Mouse (Mus musculus) retina, postnatal 1 day (tissue): Measurements from ENCODE around the gene Twnk.
"Not testable (repeated sequence)": the region's sequence is repeated elsewhere in the genome, so short reads cannot be mapped to it uniquely, and the experiment has no call there.

ENCODE experiments used
- DNase-seq: peaks from one replicate; pipeline ENCODE4 v3.0.0-alpha.2; 2012

The Twnk gene

DNA sequence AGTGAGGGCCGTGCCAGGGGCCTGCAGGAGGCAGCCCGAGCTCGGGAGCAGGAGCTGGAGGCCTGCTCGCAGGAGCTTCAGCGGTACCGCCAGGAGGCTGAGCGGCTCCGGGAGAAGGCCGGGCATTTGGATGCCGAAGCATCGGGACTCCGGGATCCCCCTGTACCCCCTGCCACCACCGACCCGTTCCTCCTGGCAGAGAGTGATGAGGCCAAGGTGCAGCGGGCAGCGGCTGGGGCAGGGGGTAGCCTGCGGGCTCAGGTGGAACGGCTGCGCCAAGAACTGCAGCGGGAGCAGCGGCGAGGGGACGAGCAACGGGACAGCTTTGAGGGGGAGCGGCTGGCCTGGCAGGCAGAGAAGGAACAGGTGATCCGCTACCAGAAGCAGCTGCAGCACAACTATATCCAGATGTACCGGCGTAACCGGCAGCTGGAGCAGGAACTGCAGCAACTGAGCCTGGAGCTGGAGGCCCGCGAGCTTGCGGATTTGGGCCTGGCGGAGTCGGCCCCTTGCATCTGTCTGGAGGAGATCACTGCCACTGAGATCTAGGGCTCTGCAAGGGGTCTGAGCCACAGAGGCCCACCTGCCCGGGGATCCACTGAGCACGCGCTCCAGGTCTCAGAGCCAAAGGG lies 20.6 kb downstream of the Twnk start:
- DNase-seq = no peak

DNA sequence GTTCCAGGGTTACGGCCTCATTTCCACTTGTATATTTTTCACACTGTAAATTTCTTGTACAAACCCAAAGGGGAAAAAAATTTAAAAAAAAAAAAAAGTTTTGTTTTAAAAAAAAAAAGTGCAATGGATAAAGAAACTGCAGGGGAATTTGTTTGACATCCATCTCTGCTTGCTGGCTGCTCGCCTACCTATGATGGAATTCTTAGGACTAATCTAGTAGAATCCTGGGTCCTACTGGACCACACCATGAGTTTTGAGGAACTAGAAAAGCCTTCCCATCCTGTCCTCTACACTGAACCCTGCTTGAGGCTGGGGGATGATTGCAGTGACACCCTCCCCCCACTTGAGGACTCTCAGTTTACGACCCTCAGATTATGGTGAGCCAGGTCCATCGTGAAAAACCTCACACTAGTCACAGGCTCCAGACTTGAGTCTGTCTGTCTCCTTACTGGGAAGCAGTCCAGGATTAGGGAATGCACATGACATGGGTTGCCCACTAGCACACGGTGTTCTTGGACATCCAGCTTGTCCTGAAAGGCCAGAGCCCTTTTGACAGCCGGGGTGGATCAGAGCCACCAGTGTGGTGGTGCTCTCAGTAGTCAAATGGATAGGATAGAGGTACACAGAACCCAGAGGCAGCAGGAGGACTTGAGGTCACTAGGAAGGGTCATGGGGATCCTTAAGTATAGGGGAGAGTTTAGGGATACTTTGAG lies 21.7 kb downstream of the Twnk start:
- no peak for DNase-seq

DNA sequence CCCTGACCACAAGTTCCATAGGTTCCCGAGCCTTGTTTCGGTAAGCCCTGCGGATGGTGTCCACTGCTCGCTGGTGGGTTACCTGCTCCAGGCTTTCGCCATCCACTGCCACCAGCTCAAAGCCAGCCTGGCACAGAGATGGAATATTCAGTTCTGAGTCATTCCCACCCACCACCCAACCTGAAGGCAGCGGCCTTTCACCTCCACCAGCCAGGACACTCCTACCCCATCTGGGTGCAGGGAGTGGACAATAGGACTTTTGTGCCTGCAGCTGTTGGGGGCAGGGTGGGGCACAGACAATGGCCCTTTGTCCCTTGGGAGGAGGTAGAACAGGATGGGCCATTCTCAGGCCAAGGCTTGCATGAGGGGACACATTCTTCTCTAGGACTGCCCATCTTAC lies 22.4 kb downstream of the Twnk start:
- DNase-seq = peak; percentile 82

DNA sequence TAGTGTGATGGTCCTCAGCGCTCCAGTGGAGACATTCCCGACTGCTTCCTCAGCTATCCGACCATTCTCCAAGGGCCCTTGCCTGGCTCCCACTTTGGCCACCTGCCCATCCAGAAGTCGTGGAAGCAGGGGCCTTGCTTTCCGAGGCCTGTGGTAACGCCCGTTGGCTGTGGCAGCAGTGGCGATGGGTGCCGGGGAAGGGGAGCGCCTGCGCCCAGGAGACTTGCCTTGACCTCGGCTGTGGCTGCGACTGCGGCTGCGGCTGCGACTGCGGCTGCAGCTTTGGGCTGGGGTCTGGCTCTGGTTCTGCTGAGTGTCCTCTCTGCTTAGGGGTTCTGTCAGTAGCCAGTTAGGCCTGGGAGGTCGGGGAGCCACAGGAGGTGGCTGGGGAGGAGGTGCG lies 23.3 kb downstream of the Twnk start:
- no peak for DNase-seq

DNA sequence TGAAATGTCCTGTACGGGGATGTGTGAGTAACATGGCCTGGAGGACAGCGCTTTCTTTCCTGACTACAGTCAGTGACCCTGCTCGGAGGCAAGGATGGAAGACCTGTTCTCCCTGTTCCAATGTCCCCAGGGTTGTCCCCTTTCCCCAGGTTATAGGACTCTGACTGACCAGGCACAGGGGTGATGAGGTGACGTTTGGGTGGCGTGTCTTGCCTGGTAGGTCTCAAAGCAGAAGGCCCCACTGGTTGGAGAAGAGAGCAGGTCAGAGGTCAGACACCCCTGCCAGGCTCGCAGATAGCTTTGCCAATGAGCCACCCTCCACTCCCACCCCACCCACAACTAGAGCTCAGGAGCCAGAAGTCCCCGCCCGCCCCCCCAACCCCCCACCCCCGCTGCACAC lies 24.1 kb downstream of the Twnk start:
- DNase-seq = no peak

DNA sequence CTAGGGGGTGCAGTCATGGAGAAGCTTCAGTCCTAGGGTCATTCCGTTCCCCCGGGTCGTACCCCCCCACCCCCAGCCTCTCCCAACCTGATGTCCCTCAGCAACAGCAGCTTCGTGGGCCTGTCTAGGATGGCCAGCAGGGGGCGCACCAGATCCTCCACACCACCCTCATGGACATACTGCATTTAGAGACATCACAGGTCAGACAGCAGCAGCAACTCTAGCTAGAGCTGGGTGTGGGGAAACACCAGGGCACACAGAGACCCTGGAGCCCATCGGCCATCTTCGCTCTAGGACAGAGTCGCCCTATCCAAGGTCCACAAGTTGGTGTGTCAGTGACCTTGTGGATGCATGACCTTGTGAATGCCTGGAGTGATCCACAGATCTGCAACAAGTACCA lies 24.6 kb downstream of the Twnk start:
- peak; percentile 76 for DNase-seq

DNA sequence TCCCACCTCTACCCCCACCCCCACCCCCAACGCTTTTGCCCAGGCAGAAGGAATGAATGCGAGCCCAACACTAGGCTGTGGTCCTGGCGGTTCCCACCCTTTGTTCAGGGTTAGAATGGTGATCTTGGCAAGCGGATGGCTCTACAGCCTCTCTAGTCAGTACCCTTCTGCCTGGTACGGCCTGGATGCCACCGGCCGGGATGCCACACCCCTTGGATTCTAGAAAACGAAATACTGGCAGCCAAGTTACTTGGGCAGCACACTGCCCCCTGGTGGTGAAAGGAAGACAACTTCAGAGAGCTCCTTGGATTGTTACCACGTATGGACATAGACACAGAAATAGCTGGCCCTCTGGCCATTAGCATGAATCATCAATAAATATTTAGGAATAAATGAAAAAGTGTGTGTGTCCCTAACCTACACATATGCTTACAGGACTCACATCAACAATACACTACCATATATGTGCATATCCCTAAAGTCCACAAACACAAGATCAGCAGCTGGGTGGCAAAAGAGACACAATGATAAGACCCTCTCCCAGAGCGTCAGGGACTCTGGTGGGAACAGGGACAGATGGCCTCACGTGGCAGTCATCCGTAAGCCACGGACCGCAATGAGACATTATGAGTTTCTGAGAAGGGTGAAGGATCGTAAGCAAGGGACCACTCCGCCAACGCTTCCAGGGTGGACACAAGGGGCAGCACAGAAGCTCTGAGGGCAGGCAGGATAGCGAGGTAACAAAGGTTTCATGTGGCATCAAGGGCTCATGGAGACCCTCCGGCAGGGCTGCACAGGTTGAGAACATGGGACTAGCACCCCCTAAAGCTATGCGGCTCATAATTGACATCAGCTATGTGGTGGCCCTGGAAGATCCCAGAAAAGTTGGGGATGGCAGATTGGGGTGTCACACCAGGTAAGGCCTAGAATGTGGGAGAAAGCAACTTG lies 25.6 kb downstream of the Twnk start:
- DNase-seq = peak; percentile 93

DNA sequence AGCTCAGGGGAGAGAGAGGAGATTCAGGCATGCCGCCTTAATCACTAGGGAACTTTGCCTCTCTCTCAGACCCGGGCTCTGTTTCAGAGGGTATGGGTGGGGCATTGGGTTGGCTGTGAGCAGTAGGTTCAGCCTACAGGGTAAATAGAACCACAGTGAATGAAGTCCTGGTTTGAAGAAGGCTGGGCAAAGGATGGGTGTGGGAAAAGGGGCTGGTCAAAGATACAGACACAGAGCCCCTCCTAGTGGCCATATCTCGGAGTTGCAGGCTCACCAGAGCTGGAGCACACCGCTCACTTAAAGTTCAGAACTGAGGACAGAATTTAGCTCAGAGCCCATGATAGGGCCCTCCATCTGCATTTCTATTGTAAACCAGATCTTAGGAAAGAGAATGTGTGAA lies 26.3 kb downstream of the Twnk start:
- DNase-seq = peak; percentile 83

DNA sequence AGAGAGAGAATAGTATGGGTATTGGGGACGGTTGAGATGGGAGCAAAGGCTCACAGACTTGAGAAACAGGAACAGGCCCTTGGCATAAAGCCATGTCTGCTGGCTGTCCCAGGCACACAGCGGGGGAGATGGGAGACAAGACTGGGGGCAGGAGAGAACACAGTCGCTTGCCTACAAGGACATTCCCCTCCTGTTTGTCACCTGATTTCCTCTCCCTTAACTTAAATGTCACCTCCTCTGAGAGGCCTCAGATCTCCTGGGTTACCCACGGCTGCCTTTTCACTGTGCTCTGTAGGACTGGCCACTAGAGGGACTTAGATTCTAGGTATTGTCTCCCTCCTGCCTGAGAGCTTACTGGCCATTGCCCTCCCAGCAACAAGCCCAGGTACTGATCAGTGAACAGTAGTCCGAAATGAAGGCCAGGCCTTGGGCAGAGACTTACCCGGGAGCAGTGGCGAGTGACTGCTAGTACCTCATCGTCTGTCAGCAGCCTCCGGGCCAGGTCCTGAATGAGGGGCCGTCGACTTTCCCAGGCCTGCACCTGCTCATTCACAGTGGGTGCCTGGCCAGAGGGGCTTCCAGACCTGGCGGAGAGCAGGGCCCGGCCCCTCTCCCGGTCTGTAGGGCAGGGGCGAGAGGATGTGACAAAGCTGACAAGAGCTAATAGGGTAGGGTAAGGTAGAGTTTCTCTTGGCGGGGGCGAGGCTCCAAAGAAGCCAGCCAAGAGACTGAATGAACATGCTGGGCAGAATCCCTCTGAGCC lies 27.3 kb downstream of the Twnk start:
- no peak for DNase-seq

DNA sequence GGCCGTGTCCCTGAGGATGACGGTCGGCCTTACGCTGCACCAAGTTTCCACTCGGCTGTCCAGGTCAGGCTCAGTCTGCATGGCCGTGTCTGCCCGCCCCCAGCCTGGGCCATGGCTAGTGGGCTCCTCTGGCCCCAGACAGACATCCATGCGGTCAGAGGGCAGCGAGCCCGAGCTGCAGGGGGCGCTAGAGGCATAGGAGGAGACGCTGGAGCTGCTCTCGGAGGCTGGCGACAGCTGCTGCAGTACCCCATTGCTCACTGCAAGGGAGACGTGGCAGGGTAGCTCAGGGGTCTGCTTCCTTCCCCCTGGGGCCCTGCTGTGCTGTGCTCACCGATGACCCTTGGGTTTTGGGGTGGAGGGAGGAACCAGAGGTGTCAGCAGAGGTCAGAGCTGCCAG lies 31.4 kb downstream of the Twnk start:
- DNase-seq = peak; percentile 65

DNA sequence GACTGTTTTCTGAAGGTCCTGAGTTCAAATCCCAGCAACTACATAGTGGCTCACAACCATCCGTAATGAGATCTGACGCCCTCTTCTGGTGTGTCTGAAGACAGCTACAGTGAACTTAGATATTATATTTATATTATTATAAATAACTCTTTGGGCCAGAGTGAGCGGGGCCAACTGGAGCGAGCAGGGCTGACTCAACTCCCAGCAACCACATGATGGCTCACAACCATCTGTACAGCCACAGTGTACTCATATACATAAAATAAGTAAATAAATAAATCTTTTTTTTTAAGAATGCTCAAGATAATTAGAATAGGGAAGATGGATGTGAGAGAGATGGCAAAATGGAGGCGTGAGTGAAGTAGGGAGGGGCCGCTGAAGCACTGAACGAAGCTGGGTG lies 32.7 kb downstream of the Twnk start:
- DNase-seq = not testable (repeated sequence)

DNA sequence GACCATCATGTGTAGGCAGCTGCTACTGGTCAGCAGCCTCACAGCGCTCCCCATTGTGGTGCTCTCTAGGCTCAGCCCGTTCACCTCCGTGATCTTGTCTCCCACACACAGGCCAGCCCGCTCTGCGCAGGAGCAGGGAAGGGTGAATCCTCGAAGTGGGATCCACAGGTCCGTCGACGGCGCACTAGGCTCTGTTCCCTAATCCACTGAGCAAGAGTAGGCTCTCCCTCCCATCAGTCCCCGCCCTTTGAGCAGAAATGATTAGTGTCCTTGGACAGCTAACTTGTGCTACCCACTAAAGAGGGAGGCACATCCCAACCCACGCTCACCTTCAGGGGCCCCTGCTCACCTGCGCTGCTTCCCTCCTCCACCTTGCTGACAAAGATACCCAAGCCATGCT lies 34.8 kb downstream of the Twnk start:
- DNase-seq = no peak

DNA sequence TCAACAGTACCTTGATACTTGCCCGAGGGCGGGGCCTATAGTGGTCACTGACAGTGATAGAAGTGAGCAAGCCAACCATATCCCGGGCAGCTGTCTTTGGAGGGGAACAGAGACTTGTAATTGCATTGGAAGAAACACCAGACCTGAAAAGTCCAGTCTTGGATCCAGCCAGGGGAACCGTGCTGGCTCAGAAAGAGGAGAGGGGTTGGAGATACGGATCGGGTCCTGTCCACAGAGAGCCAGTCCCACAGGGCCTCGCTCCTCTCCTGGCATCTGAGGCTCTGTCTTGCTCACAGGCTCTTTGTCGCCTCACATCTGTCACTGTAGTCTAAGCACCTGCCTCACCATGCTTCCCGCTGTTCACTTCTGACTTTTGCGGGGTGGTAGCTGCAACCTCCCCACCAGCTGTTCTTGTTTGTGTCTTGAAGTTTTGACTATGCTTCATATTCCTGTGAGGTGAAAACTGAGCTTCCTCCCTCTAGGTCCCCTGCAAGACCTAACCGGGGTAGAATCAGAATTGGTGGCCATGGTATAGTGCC lies 39.0 kb downstream of the Twnk start:
- no peak for DNase-seq

DNA sequence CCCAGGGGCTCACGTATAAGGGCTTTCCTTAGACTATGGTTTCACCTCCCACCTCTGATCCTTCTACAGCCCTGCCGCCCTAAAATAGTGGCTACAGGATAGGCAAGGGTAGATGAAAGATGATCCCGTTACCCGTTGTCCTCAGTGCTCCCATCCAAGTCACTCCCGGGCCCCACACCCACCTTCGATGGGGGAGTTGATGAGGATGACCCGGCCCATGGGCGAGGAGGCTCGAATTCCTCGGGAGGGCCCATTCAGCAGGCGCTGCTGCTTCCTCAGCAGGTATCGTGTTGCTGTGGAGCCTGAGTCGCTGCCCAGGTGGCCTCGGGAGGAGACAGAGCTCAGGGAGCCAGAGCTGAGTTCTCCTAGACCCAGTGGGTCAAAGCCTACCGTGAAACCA lies 39.8 kb downstream of the Twnk start:
- DNase-seq = no peak

DNA sequence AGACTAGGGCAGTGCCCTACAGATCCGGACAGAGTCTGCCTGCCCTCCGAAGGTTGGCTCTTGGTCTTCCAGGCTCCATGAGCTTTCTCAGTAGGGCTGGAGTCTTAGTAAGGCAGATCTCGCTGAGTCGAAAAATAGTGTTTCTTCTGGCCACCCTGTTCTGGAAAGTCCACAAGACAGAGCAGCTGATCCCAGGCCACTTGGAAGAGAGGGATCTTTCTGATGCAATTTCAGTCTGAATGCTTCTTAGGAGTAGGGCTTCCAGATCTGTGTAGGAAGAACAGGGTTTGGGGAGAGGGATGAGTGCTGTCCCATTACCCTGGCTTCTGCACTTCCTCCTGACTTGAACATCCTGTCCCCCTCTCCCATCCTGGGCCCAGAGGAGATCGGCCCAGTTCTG lies 40.2 kb downstream of the Twnk start, which contains the start of gene Pdzd7:
TSS of gene Pdzd7 (minus strand) at position 67 of the 400 bp plus-strand sequence.
- DNase-seq = no peak

DNA sequence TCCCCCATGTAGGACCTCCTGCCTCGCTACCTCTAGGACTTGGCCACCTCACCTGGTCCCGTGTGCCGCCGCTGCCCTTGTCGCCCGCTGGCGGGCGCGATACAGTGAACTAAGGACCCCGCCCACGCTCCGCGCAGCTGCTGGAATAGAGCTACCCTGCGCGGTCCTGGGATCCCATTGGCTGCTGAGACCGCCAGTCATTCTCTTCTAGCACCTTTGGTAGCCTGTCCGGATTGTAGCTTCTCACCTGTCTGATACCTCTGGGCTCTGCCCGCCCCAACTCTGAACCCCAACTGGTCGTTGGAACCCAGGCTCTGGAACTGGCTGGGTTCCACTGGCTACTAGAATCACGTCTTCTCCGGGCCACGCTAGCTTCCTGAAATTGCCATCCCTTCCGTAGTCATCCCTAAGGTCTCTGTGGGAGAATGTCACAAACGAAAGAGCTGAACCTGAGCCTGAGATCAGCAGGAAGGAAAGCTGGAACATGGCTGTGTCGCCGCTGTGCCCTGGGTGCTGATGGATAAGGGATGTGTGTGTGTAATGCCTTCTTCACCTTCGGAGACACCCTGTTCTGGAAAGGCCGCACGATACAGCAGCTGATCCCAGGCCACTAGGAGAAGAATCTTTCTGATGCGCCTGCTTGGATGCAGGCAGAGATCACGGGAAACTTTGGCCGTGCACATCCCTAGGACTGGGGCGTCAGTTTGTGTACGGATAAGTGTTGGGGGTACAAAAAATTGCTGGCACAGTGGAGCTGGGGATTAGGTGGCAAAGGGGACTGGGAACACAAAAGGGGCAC lies 41.3 kb downstream of the Twnk start:
- peak; percentile 89 for DNase-seq

DNA sequence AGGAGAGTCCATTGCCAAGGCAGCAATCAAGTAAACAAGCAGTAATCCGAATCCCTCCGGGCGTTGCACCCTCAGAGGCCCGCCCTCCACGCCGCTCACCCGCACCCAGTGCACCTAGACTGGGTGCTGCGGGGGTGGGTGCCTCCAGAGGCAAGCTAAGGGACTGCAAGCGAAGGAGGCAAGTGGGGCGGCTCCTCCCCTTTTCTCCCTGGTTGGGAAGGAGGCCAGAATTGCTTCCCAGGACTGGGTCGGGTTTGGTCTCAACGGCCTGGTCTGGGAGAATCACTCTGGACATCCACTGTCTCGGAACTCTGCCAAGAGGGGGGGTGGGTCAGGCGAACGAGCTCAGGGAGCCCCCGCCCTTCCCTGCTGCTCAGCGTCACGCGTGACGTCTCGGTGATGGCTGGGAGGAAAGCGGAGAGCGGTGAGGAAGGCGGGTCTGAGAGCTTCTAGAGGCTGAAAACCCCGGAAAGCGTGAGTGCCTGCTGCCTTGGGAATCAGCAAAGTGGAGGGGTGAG lies 42.0 kb downstream of the Twnk start, which contains the start of gene Sfxn3:
TSS of gene Sfxn3 (plus strand) at position 87 of the 518 bp plus-strand sequence.
- DNase-seq = peak; percentile 95

DNA sequence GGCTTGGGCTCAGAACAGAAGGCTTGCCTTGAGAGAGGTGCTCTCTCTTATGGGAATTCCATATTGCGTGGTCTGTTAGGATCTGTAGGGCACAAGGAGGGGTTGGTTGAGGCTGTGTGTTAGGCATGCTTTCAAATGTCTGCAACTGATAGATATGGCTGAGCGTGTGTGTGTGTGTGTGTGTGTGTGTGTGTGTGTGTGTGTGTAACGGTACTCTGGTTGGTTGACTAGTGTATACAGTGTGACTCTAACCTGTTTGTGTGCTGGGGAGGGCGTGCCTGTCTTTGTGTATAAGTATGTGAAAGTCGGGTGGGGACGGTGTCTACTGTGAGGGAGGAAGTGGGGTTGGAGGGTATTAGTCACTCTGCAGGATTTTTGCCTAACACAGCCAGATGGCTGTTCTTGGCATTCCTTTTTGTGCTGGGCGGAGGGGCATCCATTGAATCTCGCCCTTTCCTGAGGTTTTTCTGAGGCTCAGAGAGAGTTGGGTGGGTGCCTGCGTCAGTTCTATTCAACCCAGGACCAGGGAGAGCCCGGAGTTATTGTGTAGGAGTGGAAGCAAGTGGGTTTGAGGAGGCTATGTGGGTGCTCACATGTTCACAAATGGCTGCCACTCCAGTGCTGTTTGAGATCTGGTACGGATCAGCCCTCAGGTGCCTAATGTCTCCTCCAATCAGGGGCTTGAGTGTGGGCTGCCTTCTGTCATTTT lies 42.6 kb downstream of the Twnk start:
- no peak for DNase-seq

DNA sequence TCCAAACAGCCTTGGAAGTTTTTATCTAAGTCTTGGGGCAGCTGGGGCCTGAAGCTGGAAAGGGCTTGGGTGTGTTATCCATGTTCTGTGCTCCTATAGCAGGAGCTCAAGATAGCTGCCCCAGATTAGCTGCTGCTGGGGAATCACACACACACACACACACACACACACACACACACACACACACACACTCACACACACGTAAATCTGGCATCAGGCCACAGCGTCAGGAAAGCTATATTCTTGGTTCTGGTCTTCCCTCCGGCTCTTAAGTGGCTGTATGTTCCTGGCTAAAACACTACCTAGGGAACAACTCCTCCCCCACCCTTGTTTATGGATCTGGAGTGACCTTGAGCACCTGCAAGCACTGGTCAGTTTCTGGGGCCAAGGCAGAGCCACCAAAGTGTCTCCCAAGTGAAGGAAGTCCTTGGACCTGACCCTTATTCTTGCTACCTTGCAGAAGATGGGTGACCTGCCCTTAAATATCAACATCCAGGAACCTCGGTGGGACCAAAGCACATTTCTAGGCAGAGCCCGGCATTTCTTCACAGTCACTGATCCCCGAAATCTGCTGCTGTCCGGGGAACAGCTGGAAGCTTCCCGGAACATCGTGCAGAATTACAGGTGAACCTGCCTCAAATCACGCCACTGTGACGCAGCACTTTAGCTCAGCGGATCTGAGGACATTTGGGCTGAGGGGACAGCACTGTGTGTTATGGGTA lies 43.3 kb downstream of the Twnk start:
- no peak for DNase-seq

DNA sequence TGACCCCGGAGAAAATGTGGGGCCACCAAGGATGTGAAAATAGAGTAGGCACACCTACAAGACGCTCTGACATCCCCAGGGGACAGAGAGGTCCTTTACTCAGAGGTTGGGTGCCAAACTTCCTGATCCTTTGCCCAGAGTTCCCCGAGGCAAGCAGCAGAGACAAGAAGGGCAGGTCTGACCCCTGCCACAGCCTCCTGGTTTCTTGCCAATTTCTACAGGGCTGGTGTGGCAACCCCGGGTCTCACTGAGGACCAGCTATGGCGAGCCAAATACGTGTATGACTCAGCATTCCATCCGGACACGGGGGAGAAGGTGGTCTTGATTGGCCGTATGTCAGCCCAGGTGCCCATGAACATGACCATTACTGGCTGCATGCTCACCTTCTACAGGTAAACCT lies 44.1 kb downstream of the Twnk start:
- DNase-seq = no peak
